Mouse (Mus musculus): ENCODE data around the gene Marveld1.
A peak's percentile ranks its signal among the peaks of the same experiment; 100 is the strongest.

Marveld1 gene

DNA sequence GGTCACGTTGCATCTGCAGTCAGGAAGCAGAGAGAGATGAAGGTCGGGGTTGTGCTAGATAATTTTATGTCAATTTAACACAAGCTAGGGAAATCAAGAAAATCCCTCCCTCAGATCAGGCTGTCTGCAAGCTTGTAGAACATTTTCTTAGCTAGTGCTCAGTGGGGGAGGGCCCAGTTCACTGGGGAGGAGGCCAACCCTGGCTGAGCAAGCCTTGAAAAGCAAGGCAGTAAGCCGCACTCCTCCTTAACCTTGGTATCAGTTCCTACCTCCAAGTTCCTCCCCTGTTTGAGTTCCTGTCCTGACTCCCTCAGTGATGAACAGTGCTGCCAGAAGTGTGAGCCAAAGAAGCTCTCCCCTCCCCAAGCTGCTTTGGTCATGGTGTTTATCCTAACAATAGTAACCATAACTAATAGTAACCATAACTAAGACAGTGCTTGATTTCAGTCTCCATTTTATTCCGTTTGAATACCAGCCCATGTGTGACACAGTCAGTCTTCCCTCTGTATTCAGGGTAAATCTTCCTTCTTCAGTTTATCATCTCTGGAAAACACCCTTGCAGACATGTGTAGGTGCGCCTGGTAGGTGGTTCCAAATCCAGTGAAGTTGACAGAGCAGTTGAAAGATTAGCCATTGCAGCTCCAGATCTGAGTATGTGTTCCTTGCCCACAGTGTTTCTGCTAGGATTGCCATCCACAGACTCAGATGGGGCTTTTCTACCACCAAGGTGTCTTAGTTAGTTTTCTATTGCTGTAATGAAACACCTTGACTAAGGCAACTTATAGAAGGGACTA, 7.3 kb upstream of the Marveld1 start:
- DNase-seq, result no peak

DNA sequence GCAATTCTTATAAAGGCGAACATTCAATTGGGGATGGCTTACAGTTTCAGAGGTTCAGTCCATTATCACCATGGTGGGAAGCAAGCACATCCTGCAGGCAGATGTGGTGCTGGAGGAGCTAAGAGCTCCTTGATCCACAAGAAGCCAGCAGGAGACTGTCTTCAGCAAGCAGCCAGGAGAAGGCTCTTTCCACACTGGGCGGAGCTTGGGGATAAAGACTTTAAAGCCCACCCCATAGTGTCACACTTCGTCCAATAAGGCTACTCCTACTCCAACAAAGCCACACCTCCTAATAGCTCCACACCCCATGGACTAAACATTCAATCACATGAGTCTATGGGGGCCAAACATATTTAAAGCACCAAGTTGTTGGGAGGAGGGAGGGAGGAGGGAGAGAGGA, 5.2 kb upstream of the Marveld1 start:
- no peak for DNase-seq

DNA sequence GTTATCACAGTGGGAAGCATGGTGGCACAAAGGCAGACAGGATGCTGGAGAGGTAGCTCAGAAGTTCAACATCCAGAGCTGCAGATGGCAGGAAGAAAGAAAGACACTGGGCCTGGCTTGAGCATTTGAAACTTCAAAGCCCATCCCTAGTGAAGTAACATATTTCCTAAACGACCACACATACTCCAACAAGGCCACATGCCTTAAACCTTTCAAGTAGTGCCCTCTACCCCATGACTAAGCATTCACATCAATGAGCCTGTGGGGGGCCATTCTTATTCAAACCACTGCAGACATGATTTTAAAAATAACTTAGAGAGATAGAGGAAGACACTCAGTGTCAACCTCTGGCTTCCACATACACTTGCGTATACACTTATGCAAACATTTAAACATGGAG, 4.4 kb upstream of the Marveld1 start:
- DNase-seq, result no peak

DNA sequence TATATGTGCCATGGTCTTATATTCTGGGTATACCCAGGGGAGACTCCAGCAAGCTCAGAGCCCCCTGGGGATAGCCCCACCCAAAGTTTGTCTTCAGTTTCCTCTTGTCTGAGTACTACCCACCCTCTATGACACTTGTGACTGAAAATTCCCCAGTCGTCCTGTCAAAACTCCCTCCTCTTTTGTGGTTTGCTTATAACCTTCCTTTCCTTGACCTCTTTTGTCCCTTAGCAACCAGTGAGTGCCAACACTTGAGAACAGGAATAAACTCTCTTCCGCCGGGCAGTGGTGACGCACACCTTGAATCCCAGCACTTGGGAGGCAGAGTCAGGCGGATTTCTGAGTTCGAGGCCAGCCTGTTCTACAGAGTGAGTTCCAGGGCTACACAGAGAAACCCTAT, 3.1 kb upstream of the Marveld1 start:
- DNase-seq, result no peak

DNA sequence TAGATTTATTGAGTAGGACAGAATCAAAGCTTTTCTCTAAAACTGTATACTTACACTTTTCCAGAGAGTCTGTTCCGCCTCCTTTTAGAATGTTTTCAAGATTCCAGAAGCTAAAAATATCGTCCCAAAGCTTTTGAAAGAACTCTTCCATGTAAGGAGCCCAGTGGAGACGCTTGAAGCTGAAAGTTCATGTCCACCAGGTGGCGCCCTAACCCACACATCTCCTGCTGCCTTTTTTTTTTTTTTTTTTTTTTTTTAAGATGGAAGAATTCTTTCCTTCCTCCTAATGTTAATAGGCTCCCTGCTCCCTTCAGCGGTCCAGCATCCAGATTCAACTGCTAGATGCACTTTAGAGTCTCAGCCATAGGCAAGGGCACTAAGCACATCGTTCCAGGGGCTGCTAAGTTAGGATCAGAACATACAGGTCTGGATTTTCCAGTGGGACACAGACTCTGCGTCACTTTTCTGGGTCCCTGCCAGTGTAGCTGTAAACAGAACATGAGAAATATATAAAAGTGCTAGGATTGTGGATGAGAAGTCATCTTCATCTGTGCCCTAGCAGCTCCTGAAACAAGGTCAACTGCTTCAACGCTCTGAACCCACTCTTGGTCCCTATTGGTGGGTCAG, 2.5 kb upstream of the Marveld1 start:
- peak; percentile 98 for DNase-seq

DNA sequence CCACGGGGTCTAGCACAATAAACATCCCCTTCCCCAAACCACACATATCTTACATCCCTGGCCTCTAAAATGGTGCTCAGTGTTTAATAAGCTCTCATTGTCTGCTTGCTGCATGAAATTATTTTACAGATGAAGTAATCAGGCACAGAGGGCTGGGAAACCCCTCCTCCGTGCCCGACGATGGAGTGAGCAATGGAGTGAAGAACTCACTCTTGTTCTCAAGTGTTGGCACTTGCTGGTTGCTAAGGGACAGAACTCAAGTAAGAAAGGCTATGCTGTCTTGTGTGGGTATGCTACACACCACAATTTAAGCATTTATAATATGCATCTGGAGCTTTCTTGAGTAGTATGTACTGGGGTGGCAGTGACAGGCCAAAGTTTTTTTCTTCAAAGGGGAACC, 2.0 kb upstream of the Marveld1 start:
- no peak for DNase-seq

DNA sequence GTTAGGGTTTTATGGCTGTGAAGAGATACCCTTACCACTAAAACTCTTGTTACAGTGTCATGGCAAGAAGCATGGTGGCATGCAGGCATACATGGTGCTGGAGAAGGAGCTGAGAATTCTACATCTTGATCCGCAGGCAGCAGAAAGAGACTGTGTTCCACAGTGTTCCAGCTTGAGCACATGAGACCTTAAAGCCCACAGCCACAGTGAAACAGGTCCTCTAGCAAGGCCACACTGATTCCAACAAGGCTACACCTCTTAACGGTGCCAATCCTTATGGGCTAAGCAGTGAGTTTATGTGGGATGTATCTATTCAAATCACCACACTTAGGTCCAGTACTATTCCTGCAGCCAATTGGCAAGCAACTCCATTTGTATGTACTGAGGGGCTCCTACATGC, 1.5 kb upstream of the Marveld1 start:
- DNase-seq, result no peak

DNA sequence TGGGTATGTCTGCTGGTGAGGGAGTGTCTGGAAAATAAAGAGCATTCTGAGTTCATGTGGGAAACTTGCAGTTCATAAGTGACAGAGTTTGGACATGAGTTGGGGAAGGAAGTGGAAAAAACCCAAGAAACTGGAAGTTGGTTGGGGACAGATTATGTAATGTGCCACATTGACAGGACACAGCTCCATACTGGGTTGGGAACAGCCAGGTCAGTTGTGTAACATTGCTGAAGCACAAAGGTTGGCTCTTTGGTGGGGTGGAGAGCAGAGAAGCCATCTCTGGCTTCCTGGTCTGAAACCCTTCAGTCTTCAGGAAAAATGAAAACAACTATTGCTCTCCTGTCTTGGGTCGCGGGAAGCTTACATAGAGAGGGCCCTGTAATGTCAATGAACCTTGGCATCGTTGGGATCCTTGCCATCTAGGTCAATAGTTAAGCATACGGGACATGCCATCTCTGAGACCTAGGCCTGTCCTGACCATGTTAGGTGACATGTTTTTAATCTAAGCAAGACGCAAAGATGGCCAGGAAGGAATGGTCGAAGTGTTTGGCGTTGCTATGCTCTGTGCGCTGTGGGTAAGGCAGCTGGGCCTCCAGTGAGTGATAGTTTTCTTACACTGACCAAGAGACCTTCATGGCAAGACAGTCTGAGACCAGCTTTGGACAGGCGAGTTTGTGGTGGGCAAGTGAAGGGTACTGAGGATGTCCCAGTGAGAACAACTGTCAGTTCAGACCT, 757 bp upstream of the Marveld1 start:
- no peak for DNase-seq

DNA sequence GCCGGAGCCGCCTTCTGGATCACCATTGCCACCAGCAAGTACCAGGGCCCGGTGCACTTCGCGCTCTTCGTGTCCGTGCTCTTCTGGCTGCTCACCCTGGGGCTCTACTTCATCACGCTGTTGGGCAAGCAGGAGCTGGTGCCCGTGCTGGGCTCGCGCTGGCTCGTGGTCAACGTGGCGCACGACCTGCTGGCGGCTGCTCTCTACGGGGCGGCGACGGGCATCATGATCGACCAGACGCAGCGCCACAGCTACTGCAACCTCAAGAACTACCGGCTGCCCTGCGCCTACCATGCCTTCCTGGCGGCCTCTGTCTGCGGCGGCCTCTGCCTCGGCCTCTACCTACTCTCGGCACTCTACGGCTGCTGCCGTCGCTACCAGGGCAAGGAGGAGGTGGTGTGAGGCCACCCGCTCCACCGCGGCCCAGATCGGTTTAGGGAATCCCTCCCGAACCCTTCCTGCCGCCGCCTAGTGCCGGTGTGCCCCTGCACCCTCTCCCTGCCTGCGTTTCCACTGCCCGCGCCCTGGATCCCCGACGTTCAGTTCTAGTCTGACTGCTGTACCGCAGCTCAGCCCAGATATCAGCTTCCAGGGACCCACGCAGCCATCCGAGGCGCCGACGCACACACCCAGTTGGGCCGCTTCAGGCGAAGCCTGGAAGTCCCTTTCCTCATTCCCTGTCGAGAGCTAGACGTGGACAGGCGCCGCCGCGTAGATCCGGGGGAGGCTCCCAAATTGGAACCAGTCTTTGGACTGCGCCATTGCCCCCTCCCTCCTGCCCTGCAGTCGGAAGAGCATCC, 769 bp downstream of the Marveld1 start:
- DNase-seq, result peak; percentile 63

DNA sequence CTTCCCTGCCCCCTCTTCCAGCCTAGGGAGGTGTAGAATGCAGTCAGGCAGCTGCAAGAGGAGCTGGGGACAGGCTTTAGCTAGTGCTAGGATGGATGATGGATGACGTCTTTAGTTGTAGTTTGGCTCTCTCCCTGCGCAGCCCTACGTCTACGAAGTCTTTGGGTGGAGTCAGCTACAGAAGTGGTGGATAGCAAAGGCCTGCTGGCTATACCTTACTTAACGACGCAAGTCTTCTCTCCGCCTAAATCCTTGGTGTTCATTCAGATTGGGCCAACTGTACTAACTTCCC, 1.3 kb downstream of the Marveld1 start:
- no peak for DNase-seq

DNA sequence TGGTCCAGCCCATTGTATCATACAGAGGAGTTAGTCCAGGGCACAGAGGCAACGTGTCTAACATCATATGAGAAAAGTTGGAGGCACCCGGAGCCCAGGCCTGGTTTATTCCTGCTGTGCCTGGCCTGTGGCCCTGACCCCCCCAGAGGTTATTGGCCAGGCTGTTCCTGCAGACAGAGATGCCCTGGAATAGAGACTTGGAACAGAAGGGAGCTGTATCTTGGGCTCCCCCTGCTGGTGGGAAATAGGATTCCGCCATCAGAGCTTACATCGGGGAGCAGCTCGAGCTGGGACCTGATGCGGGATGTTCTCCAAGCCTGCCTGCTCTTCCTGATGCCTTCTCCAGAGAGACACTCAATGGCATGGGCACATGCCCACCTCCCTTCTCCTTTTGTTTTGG, 4.8 kb downstream of the Marveld1 start:
- DNase-seq, result peak; percentile 85

DNA sequence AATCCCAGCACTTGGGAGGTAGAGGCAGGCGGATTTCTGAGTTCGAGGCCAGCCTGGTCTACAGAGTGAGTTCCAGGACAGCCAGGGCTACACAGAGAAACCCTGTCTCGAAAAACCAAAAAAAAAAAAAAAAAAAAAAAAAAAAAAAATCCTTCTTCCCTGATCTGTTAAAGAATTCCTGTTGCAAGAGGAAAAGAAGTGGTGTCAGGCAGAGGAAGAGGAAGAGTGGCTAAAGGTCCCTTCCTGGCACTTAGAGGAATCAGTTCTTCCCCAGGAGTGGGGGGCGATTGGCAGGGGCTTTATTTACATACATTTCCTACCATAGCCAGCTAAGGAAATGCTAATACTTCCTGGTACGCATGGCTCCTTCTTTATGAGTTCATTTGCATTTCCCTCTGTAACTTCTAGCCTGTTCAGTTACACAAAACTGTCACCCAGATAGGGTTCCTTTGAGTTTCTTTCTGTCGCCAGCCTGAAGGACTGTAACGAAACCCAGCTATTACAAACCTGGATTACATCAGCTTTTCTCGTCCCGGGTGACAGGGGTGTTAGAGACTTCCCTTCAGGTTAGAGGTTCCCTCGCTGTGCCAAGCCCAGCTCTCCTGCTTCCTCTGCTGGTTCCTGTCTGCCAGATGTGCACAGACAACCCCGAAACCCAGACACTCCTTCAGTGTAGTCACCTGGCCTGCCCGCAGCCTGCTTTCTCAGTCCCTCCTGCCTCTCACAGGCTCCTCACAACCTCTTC, 10.5 kb downstream of the Marveld1 start:
- DNase-seq, result no peak

DNA sequence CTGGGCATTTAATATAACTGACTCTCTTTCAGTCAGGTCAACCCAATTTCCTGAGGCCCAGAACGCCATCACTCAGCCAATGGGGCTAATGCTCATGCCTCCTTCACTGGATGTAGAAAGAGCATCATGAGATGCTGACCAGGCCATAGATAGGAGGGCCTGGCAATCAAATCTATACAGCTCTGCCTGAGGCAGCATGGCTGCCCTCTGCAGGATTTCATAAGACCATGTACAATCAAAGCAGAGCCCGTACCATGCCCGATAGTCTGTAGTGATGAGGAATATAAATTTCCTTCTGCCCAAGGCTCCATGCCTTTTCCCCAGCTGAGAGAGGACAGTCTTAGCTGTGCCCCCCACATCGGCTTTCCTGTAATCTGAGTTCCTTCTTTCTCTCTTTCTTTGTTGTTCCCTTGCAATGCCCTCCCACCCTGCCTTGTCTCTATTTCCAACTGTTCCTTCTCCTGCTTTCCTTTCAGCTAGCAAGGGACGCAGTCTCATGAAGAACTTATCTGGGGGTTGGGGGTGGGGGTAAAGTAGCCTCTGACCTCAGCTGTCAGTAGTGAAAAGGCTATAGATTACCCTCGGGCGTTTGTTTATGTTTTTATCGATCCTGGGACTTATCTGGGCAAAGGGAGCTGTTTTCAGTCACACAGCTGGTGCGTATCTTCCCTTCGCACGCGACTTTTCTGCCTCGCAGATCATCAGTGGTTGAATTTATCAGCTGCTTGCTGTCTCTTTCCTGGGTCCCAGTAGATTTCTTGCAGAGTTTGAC, 11.2 kb downstream of the Marveld1 start:
- no peak for DNase-seq

DNA sequence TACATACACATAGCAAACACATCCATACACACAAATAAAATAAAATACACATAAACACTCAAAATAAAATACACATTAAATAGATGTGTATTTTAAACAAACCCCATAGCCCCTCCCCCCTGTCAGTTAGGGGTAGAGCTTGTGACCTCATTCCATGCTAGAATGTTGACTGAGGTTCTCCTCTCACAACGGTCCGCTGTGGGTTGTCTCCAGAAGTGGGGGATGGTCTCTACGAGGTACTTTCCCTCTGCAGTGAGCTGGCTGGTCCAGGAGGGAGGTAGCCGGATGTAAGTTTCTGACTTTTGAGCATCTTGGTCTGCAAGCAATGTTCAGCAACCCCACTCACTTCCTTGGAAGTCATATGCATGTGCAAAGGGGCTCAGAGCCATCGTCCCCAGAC, 16.6 kb downstream of the Marveld1 start, which contains the start of gene Zfyve27:
Zfyve27 (plus strand) TSS at position 188 of the 400 bp plus-strand sequence.
- DNase-seq, result no peak

DNA sequence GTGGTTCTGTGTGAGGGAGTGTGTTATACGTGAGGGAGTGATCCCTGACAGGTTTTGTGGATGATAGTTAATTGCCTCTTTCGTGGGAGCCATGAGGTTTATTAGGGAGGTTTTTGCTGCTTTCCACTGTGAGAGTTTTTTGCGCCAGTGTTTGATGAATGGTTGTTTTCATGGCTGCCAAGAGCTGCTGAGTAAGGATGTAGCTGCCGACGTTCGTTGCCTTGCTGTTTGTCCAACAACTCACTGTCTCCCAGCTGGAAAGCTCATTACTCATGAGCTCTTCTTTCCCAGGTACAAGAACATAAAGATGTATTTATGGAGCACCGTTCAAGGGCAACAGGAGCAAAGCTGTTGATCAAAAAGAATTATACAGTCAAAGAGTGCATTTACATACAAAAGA, 17.0 kb downstream of the Marveld1 start:
- DNase-seq, result no peak

DNA sequence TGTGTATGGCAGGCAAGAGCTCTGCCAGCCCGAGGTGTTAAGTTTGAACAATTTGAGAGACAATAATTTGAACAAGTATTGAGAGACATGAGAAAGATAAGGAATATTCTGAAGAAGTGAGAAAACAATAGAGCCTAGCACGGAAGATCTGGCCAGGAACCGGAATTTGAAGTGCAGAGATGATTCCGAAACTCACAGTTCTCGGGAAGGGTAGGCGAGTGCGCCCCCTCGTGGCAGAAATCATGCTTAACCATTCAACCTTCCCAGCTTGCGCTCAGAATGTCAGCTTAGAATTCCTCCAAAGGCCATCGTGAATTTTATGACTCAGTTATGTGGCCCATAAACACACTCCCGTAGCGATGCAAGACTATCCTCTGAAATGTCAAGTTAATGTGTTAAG, 18.9 kb downstream of the Marveld1 start:
- peak; percentile 95 for DNase-seq

DNA sequence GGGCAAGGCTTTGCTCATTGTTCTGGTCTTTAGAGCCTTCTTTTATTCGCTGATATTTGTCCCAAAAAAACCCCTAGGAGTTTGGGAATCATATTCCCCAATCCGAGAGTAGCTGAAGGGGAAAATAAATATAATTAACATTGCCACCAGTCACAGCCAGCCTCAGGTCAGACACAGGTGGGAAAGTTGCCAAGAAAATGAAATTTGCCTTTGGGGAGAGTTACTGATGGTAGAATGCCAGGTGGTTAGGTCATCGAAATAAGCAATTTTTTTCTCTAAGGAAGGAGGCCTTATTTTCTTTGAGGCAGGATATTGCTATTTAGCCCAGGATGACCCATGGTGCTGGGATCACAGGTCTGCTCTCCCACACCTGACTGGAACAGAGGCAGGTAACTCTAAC, 19.6 kb downstream of the Marveld1 start:
- no peak for DNase-seq

DNA sequence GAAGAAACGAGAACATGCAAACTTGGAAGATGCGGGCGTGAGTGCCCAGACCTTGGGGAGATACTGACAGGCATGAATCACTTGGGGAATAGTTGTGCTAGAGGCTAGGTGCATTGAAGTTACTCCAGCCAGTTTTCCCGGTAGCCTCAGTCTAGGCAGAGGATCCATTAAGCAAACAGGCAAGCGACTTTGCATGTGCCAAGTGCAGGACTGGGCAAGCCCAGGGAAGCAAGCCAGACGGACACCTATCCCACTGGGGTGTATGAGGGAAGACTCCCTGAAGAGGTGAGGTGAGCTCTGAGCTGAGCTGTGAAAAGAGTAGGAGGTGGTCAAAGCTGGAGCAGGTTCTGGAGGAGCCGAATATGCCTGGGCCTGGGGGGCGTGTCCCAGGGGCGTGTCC, 20.3 kb downstream of the Marveld1 start:
- DNase-seq, result no peak

DNA sequence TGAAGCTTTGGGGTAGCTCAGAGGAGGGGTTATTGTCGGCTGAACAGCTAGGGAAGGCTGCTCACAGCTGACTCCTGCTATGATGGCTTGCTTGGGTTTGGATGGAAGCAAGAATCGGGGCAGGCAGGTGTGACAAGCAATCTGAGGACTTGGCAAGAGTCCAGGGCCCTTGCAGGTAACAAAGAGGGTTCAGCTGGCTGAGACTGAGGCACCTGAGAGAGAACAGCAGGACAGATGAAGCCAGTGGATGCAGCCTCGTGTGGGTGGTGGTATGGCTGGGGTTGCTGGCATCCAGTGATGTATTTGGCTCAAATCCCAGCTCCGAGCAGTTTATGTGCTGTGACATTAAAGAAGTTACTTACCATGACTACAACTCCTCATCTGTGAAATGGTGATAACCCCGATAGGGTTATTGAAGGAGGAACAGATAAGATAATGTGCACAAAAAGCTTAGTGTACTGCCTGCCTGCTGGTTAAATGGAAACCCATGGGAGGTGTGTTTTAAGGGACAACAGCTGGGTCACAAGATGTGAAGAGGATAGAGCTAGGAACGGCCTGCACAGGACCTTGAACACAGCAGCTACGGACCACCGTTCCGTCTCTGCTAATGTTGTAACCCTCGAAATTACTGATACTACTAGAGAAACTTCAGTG, 22.2 kb downstream of the Marveld1 start:
- DNase-seq, result no peak

DNA sequence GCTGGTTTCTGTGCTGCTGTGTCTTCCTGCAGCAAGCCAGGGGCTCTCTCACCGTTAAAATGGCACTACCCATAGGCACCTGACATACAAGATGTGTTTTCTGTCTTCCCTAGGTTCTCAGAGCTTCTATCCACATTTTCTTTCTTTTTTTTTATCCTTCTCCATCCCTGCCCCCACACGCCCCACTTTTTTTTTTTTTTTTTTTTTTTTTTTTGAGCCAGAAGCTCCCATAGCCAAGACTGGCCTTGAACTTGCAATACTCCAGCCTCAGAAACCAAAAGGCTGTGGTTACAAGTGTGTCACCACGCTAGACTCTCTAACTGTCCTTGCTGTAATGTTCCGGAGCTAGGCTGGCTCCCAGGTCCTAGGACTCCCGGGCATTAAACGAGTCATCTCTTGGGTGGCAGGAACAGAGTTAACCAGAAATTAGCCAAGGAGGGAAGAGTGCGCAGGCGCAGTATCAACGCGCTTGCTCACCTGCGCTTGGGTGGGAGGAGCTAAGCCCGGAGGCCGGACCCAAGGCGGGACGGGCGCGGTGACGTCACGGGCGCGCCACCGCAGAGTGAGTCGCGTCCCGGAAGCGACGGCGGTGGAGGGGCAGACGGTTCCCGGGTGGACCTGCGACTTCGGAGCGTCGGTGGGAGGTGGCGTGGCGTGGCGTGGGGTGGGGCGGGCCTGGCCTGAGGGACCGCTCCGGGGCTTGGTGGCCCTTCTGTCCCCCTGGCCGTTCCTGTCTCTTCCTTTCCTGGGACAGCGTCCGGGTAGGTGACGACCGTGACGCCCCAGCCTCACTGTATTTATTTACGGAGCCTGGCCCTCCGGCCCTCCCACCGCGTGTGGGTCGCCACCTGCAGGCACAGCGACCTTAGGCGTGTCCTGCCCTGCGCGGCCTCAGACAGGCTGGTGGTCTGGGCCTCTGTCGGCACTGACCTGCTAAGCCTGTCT, 23.1 kb downstream of the Marveld1 start:
- DNase-seq, result peak; percentile 93

Measured in right cerebral cortex, postnatal 14 days (tissue).